Mouse (Mus musculus): ENCODE data around the gene Bik. TPM values are rescaled to one million over a fixed set of nuclear protein-coding genes. Genes with fewer than 3 reads are reported as not detected.

The Bik gene
- polyA plus RNA-seq, 1 experiment from 2014 or later = 16.1 TPM

DNA sequence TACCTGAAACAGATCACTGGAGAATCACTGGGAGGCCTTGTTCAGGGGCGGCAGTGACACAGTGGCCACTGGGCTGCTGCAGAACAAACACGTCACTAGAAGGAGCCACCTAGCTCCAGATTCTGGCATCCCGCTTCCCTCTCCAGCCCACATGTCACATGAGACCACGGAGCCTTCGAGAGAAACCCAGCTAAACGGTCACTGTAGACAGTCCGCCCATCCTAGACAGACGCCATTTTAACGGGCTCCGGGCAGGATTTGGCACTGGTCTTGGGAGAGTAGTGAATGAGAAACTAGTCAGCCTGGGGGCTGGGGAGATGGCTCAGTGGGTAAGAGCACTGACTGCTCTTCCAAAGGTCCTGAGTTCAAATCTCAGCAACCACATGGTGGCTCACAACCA lies 42.4 kb upstream of the Bik start:
- TF ChIP-seq CTCF (IDR thresholded peaks at IDR 0.05; ENCODE audit: low read depth) = no peak
- Histone ChIP-seq H3K27me3 (ENCODE audit: insufficient read depth, low read length) (no peaks in the 10 kb centered on the region), H3K4me1 (replicated peaks; ENCODE audit: insufficient read depth, low read length) (no peaks in the 10 kb centered on the region), H3K9me3 (replicated peaks; ENCODE audit: low read length) (no peaks in the 10 kb centered on the region), H3K9ac (ENCODE audit: low read depth, low read length) (no peak overlapping the region), H3K36me3 (ENCODE audit: insufficient read depth, low read length) (0 out of 2 replicates have a peak, but pooled peaks cover 7% of the 10 kb centered on the region), H3K27ac (no peak overlapping the region), H3K4me3 (replicated peaks; ENCODE audit: low read depth, low read length) (no peak overlapping the region), H3K4me2 (ENCODE audit: low read length) (no peak overlapping the region)
- DNase-seq (ENCODE audit: low spot score) = no peak
- WGBS = 84% methylated on average over 10 of the region's 10 CpGs
- ATAC-seq (replicated peaks; ENCODE audit: low FRiP score, low read depth) = no peak

- Histone ChIP-seq H3K27ac (no peak overlapping the region), H3K4me2 (ENCODE audit: low read length) (no peak overlapping the region), H3K36me3 (ENCODE audit: insufficient read depth, low read length) (0 out of 2 replicates have a peak, but pooled peaks cover 19% of the 10 kb centered on the region), H3K4me1 (replicated peaks; ENCODE audit: insufficient read depth, low read length) (no peaks in the 10 kb centered on the region), H3K4me3 (replicated peaks; ENCODE audit: low read depth, low read length) (no peak overlapping the region), H3K27me3 (ENCODE audit: insufficient read depth, low read length) (no peaks in the 10 kb centered on the region), H3K9me3 (replicated peaks; ENCODE audit: low read length) (no peaks in the 10 kb centered on the region), H3K9ac (ENCODE audit: low read depth, low read length) (no peak overlapping the region)
- 80% methylated on average over 9 of the region's 9 CpGs for WGBS
- DNase-seq (ENCODE audit: low spot score) = no peak
- no peak for TF ChIP-seq CTCF (IDR thresholded peaks at IDR 0.05; ENCODE audit: low read depth)
- ATAC-seq (replicated peaks; ENCODE audit: low FRiP score, low read depth) = no peak
Observed at GRCm38 (mm10) chr15:83487477-83488115, 39.1 kb upstream of the Bik start.

DNA sequence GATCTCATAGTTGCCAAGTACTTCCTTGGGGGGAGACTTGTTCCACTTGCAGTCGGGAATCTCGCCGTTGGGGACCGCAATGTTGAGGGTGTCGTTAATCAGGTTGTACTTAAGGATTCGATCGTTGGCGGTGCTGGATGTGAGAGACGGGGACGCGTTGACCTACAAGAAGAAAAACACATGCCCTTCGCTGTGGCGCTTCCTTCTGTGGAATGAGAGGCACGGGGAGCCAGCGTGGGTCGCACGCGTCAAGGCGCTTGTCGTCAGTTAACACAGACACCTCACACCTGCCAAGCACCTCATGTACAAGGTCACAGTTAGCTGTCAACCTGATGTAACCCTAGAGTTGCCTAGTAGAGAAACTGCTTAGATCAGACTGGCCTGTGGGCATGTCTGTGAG lies 37.2 kb upstream of the Bik start:
- H3K36me3 ChIP-seq (ENCODE audit: insufficient read depth, low read length) = 0 out of 2 replicates have a peak, but pooled peaks cover 20% of the 10 kb centered on the region
- no peak for TF ChIP-seq CTCF (IDR thresholded peaks at IDR 0.05; ENCODE audit: low read depth)
- no peak for ATAC-seq (replicated peaks; ENCODE audit: low FRiP score, low read depth)
- H3K9me3 ChIP-seq (replicated peaks; ENCODE audit: low read length) = no peaks in the 10 kb centered on the region
- no peak for DNase-seq (ENCODE audit: low spot score)
- no peak overlapping the region for H3K9ac ChIP-seq (ENCODE audit: low read depth, low read length)
- no peaks in the 10 kb centered on the region for H3K4me1 ChIP-seq (replicated peaks; ENCODE audit: insufficient read depth, low read length)
- whole genome bisulfite sequencing = 84% methylated on average over 20 of the region's 20 CpGs
- H3K4me3 ChIP-seq (replicated peaks; ENCODE audit: low read depth, low read length) = no peak overlapping the region
- H3K27ac ChIP-seq = no peak overlapping the region
- H3K27me3 ChIP-seq (ENCODE audit: insufficient read depth, low read length) = no peaks in the 10 kb centered on the region
- no peak overlapping the region for H3K4me2 ChIP-seq (ENCODE audit: low read length)

GRCm38 (mm10) chr15:83491891-83492290 lies 34.8 kb upstream of the Bik start:
- Histone ChIP-seq H3K9me3 (replicated peaks; ENCODE audit: low read length) (no peaks in the 10 kb centered on the region), H3K4me3 (replicated peaks; ENCODE audit: low read depth, low read length) (no peak overlapping the region), H3K27me3 (ENCODE audit: insufficient read depth, low read length) (no peaks in the 10 kb centered on the region), H3K9ac (ENCODE audit: low read depth, low read length) (no peak overlapping the region), H3K27ac (no peak overlapping the region), H3K36me3 (ENCODE audit: insufficient read depth, low read length) (peaks cover 19% of the 10 kb centered on the region; the same call in 1 of the 2 replicates), H3K4me2 (ENCODE audit: low read length) (no peak overlapping the region), H3K4me1 (replicated peaks; ENCODE audit: insufficient read depth, low read length) (no peaks in the 10 kb centered on the region)
- no peak for DNase-seq (ENCODE audit: low spot score)
- TF ChIP-seq CTCF (IDR thresholded peaks at IDR 0.05; ENCODE audit: low read depth) = no peak
- no peak for ATAC-seq (replicated peaks; ENCODE audit: low FRiP score, low read depth)
- 73% methylated on average over 5 of the region's 5 CpGs for WGBS

DNA sequence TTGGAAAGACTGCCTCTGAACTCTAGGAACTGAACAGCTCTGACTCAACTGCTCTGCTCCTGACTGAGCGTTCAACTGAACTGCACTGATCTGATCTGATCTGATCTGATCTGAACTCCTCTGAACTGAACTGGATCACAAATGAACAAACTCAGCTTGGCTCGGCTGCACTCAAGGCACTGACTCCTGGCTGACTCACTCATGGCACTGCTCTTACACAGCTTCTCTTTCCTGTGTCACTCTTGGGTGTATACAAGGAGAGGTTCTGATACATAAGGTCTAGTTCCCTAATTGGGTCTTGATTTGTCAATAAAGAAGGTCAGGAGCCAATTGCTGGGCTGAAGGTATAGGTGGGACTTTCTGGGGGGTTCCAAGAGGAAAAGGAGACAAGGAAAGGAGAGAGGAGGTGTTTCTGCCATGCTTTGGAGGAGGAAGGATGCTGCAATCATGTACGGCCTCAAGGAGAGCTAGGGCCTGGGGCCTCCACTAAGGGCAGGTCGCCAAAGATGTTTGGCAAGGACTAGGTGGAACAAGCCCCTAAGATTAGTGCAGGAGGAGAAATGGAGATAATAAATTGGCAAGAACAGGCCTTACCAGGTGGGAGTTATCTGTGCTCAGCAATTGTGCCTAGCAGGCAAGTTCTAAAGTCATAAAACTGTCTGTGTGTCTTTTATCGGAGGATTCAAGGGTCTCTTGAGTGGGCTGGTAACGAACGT lies 32.6 kb upstream of the Bik start:
- no peak for ATAC-seq (replicated peaks; ENCODE audit: low FRiP score, low read depth)
- no peak overlapping the region for H3K4me3 ChIP-seq (replicated peaks; ENCODE audit: low read depth, low read length)
- no peaks in the 10 kb centered on the region for H3K27me3 ChIP-seq (ENCODE audit: insufficient read depth, low read length)
- no peak for TF ChIP-seq CTCF (IDR thresholded peaks at IDR 0.05; ENCODE audit: low read depth)
- WGBS = 64% methylated on average over 7 of the region's 7 CpGs
- no peak overlapping the region for H3K27ac ChIP-seq
- no peak overlapping the region for H3K9ac ChIP-seq (ENCODE audit: low read depth, low read length)
- DNase-seq (ENCODE audit: low spot score) = no peak
- peaks cover 31% of the 10 kb centered on the region for H3K36me3 ChIP-seq (ENCODE audit: insufficient read depth, low read length)
- H3K4me2 ChIP-seq (ENCODE audit: low read length) = no peak overlapping the region
- H3K4me1 ChIP-seq (replicated peaks; ENCODE audit: insufficient read depth, low read length) = no peaks in the 10 kb centered on the region
- H3K9me3 ChIP-seq (replicated peaks; ENCODE audit: low read length) = no peaks in the 10 kb centered on the region

DNA sequence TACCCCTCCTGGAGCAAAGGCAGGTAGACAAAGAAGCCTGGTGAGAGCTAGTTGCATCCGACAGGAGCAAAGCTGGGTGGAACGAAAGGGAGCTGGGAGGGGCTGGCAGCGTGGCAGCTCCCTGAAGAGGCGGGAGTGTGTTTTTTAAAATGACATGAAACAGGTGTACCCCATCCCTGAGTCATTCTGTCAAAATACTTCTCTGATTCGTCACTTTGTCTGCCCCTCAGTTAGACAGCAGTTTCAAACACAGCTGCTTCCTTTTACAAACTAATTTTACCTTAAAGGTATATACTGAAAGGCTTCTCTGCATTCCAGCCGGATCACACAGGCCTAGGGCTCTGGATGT lies 32.1 kb upstream of the Bik start:
- 65% methylated on average over 6 of the region's 6 CpGs for WGBS
- H3K27me3 ChIP-seq (ENCODE audit: insufficient read depth, low read length) = no peaks in the 10 kb centered on the region
- ATAC-seq (replicated peaks; ENCODE audit: low FRiP score, low read depth) (no peak), DNase-seq (ENCODE audit: low spot score) (no peak)
- H3K27ac ChIP-seq = no peak overlapping the region
- no peaks in the 10 kb centered on the region for H3K4me1 ChIP-seq (replicated peaks; ENCODE audit: insufficient read depth, low read length)
- H3K4me3 ChIP-seq (replicated peaks; ENCODE audit: low read depth, low read length) = no peak overlapping the region
- no peak overlapping the region for H3K9ac ChIP-seq (ENCODE audit: low read depth, low read length)
- peaks cover 32% of the 10 kb centered on the region for H3K36me3 ChIP-seq (ENCODE audit: insufficient read depth, low read length)
- H3K9me3 ChIP-seq (replicated peaks; ENCODE audit: low read length) = no peaks in the 10 kb centered on the region
- H3K4me2 ChIP-seq (ENCODE audit: low read length) = no peak overlapping the region
- TF ChIP-seq CTCF (IDR thresholded peaks at IDR 0.05; ENCODE audit: low read depth) = no peak

Measured in kidney, postnatal 0 days (tissue).